Mouse (Mus musculus): Measurements from ENCODE around the gene Nelfe.
"Not testable (repeated sequence)": the region's sequence is repeated elsewhere in the genome, so short reads cannot be mapped to it uniquely, and the experiment has no call there.

The Nelfe gene

DNA sequence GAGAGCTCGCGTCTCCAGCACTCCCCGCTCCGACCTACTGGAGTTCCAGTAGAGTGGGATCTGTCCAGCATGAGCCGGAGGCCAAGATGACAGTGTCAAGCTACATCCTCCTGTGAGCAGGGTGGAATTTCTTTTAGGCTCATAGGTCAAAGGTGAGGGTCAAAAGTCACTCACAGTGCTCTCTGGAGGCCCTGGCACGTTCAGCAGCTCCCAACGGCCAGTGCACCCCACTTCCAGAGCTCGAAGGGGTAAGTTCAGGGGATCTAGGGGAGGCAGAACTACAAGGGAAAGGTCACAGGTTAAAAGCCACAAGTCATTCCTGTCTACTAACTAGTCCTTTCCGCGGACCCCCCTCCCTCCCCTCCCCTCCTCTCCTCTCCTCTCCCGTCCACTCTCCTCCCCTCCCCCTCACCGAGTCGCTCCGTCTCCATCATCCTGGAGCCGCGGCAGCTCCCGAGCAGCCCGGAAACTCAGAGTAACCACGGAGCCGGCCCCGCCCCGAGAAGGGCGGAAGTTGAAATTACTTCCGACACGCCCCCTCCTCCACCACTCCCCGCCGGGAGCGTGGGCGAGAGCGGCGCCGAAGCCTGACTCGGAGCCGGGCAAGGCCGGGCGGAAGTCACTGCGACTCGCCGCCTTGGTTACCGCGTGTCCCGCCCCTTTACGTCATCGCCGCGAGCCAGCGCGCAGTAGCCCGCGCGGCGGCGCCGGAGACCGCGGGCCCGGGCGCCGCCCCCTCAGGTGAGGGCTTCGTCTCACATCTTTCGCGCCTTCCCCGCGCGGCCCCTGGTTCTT lies at the start of gene Nelfe, which contains the start of gene Skiv2l:
Nelfe (plus strand) TSS at position 670 of the 795 bp plus-strand sequence.
Skiv2l (minus strand) TSS at position 489 of the 795 bp plus-strand sequence.
- peak; percentile 96 for DNase-seq

GRCm38 (mm10) chr17:34800781-34801305 lies 49.3 kb upstream of the Nelfe start:
- DNase-seq, result not testable (repeated sequence)

GRCm38 (mm10) chr17:34802756-34803155 lies 47.4 kb upstream of the Nelfe start:
- not testable (repeated sequence) for DNase-seq

GRCm38 (mm10) chr17:34803367-34803766 lies 46.8 kb upstream of the Nelfe start:
- DNase-seq, result not testable (repeated sequence)

DNA sequence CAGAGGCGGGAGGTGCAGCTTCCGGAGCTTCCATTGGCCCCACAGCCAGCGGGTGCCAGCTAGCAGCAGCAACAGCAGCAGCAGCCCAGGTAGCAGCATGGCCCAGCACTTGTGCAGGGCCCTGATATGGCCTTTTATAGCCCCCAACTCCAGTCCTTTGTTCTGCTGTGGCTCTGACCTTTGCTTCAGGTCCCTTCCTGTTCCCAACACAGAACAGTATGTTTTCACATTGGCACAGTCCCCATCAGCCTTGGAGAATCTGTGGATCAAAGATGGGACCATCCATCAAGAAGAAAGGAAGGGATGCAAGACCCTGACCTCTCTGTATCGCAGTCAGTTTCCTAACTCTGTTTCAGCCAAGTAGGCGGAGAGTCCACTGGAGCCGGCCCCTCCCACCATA lies 45.9 kb upstream of the Nelfe start, which contains the start of gene Cyp21a1:
Cyp21a1 (minus strand) TSS at position 261 of the 400 bp plus-strand sequence.
- DNase-seq, result not testable (repeated sequence)

DNA sequence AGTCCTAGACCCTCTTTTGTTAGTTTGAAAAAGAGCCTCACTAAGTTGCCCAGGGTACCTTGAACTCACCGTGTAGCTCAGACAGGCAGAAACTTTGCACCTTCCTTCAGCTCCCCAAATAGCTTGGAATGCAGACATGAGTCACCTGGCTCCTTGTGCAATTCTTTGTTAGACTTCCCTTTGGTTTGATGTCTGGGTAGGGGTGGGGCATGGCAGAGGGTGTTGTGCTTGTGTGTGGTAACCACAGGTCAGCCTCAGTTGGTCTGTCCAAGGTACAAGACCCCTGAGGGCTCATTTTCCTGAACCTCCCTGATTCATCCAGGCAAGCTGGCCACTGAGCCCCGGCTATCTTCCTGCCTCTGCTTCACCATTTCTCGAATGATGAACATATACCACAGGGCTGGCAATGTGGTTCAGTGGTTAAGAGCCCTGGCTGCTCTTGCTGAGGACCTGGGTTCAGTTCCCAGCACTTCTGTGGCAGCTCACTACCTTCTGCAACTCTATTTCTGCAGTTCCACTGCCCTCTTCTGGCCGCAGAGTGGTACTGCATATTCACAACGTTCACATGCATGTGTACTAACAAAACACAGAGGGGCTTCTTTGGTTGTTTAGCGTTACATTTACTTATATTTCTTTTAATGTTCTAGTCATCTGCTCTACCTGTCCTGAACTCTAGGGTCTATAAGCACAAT lies 45.2 kb upstream of the Nelfe start:
- DNase-seq, result no peak

DNA sequence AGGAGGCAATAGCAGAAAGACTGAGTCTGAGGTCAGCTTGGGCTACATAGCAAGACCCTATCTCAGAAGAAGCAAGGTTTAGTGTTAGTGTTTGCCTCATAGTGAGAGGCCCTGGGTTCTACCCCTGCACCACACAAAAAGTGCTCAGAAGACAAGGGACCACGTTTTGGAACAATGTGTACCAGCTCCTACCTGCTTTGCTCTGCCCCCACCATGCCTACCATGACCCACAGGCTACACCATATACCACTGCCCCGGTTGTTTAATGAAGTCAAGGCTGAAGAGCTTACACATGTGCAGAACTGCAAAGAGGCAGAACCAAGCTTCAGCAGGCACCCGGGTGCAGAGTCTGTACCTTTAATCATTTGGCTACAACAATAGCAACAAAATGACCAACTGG lies 43.0 kb upstream of the Nelfe start:
- DNase-seq, result no peak

GRCm38 (mm10) chr17:34808599-34809205 lies 41.5 kb upstream of the Nelfe start:
- DNase-seq, result no peak

DNA sequence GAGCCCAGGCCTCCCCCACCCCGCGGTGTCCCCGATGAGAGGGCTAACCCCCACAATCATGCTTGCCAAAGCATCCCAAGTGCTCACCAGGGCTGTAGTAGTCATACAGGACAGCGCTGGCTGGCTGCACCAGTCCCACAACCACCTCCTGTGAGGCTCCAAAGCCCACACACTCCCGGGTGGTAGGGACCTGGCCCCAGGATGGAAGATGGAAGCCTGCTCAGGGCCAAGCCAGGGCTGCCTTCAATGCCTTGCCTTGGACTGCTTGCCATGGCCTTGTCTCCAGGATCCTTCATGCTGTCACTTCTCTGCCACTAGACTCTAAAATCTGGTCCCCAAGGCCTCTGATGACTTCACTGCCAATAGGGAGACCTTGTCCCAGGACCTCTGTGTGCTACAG lies 39.8 kb upstream of the Nelfe start:
- DNase-seq, result not testable (repeated sequence)

GRCm38 (mm10) chr17:34810811-34811210 lies 39.4 kb upstream of the Nelfe start:
- not testable (repeated sequence) for DNase-seq

DNA sequence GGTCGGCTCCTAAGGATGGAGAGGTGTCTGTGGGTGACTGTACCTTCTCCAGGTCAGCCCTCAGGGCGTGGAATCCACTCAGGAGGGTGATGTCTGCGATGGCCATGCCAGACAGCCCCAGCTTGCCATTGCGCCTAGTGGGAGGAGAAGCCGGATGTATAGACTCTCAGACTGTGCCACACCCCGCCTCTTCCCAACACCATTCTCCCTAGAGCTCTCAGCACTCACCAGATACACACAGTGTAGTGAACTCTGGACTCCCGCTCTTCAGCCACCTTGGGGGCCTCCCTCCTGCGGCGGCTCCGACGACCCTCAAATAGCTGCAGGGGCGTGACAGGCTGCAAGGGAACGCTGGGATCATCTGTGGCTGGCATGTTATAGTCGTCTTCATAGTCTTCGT lies 38.9 kb upstream of the Nelfe start:
- DNase-seq, result no peak

- DNase-seq, result peak; percentile 38
Measured at GRCm38 (mm10) chr17:34813747-34814146, 36.4 kb upstream of the Nelfe start.

- DNase-seq, result no peak
Measured at GRCm38 (mm10) chr17:34814818-34815370, 35.3 kb upstream of the Nelfe start.

GRCm38 (mm10) chr17:34830776-34831175 lies 19.4 kb upstream of the Nelfe start:
- not testable (repeated sequence) for DNase-seq

DNA sequence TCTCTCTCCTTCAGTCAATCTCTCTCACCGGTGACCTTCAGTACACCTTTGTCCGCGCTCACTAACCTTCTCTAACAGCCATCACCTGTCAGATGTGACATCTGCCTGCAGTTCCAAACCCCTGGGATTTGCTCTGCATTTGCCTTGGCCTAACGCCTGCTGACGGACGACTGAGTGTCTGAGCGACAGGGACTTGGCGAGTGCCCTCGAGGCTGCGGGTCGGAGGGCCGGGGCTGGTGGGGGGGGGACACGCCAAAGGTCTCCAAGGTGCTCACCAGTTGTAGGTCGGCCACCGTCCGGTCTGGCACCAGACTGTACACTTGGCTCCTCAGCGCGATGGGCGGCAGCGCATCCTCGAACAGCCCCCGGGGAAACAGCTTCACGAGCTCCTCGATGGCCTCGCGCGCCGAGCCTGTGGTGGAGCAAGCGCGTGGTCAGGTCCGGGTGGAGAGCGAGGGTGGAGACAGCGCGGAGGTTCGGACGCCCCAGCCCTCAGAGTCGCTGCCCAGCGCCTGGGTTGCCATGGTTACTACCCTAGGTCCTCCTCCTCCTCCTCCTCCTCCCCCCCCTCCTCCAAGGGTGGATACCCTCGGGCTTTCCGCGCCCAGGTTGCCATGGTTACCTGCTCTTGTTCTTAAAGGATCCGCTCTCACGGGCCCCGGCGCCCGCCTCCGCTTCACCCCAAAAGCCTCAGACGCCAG lies 13.9 kb upstream of the Nelfe start:
- DNase-seq, result no peak

DNA sequence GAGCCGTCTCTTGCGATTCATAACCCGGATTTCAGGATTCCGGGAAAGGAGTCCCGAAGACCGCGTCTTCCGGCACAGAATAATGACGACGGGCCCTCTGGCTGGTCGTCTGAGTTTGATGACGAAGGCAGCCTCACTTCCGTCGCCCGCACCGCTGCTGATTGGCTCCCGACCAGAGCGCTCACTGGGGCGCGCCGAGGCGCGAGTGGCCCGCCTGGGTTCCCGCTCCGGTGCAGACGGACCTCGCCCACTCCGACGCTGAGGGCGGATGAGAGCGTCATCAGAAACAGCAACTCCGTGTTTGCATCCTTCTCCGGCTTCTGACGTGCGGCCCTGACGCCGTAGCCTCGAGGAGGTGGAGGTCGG lies 13.4 kb upstream of the Nelfe start, which contains the start of the genes Stk19 and Dxo:
Stk19 (minus strand) TSS at position 90 of the 366 bp plus-strand sequence.
Dxo (plus strand) TSS at position 164 of the 366 bp plus-strand sequence.
- peak; percentile 96 for DNase-seq

- no peak for DNase-seq
Measured at GRCm38 (mm10) chr17:34837464-34838324, 12.5 kb upstream of the Nelfe start.

DNA sequence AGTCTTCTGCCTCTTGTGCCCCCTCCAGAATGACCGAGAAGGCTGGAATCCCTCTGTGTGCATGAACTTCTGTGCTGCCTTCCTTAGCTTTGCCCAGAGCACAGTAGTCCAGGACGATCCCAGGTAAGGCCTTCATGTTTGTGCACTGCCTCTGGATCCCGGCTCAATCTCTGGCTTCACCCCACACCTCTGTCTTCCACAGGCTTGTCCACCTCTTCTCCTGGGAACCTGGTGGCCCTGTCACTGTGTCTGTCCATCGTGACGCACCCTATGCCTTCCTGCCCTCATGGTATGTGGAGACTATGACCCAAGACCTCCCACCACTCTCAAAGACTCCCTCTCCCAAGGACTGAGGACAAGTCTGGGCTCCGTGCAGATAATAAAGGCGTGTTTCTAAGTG lies 11.4 kb upstream of the Nelfe start:
- no peak for DNase-seq

GRCm38 (mm10) chr17:34840736-34841307 lies 9.4 kb upstream of the Nelfe start:
- no peak for DNase-seq

DNA sequence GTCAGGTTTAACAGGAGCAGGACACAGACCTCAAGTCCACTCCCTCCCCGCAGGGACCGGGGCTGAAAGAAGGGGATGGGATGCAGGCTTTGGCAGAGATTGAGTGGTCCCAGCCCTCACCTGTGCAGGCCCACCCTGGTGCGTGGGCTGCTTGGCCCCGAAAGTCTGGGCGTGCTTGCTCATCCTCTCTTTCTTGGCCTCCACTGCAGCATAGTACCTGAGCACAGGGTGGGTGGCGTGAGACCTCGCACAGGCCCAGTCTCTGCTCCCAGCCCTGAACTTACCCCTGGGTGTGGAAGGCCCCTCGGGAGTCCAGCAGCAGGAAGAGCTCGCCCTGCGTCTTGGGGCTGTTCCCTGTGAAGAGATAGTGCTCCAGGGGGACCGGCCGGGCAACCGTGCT lies 5.3 kb upstream of the Nelfe start:
- DNase-seq, result no peak

GRCm38 (mm10) chr17:34847192-34847591 lies 3.0 kb upstream of the Nelfe start:
- no peak for DNase-seq
